Mouse (Mus musculus): ENCODE data around the gene Sult2a6.

The Sult2a6 gene

DNA sequence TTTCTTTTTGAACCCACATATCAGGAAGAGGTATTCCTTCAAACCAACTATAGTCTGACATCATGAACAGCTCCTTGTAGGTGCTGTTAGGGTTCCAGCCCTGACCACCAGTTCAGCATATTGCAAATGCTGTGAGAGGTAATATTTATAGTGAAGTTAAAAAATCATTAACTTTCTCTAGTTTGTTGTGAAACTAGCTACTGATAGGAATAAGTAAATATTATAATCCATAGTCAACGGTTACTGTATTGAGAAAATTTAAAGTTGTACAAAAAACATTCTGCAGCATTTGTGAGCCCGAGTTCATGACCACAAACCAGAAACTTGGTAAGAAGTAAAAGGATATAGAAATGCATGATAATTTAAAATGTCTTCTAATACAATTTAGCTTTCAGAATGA lies at the start of gene Sult2a6:
Gene Sult2a6 (minus strand): TSS at position 101 of the 400 bp plus-strand sequence.
- no peak for DNase-seq

DNA sequence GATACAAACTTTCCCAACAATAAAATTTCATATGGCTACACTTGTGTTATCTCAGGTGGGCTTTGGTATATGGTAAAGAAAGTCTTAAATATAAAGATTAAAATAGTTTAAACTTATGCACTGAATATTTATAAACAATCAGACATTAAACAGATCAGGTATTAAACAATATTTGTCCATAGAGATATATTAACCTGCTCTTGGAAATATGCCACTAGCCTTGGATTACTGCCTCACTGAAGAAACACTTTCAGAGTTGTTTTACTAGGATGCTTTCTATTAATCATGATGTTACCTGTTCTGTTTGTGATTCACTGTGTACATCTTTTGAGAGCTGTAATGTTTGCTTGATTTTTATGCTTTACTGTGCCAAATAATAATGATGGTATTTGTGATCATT lies 39.4 kb downstream of the Sult2a6 start:
- DNase-seq: no peak

DNA sequence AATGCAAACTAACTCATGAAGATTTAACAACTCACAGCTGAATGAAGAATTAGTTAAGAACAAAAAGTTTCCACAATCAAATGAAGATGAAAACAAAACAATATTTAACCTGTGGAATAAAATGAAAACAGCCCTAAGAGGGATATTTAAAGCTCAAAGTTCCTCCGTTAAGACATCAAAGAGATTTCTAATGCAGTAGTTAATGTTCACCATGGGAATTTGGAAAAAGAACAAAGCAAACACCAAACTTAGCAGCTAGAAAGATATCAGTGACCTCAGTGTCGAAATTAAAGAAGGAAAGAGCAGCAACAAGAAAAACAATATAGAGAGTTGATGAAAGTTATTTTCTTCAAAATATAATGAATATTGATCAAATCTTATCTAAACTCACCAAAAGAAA lies 51.3 kb downstream of the Sult2a6 start:
- no peak for DNase-seq

DNA sequence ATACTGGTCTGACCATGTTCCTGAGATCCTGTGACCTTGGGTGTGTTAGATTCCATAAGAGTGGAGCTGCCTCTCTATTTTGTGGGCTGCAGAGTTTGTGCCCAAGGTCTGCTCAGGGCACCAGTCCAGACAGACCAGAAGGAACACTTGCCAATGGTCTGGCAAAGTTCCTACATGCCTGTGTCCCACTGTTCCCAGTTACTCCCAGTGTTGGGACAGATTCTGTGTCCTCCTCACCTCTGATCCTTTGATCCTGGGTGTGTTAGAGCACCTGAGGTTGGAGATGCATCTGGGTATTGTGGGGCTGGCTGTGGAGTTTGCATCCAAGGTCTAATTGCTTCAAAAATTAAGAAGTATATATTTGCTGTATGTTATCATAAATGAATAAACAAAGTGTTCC lies 52.2 kb downstream of the Sult2a6 start:
- DNase-seq: no peak
